Mouse (Mus musculus) CH12.LX (cell line): Measurements from ENCODE around the gene B3glct. TPM values are rescaled to one million over a fixed set of nuclear protein-coding genes. Genes with fewer than 3 reads are reported as not detected.

Experiments used
- DNase-seq: peaks from one replicate; pipeline ENCODE4 v3.0.0-alpha.2; 2013; ENCODE audit errors: extremely low read depth
- H3K27ac ChIP-seq: 2 replicates; pipeline ENCODE4 v1.5.1; 2012; ENCODE audit warnings: low read depth, mild to moderate bottlenecking, control low read depth, moderate library complexity; ENCODE audit not compliant: insufficient read depth
- H3K27me3 ChIP-seq: replicated peaks from 2 replicates; pipeline ENCODE3; 2012; ENCODE audit warnings: inconsistent platforms
- H3K36me3 ChIP-seq, 2 experiments: replicated peaks in 1 of 2; 2 replicates each; pipeline versions ENCODE3 to v1.6.1; 2012; ENCODE audit warnings: inconsistent platforms in 1 of 2, low read length in 1 of 2, mild to moderate bottlenecking in 1 of 2, mixed read lengths in 1 of 2, moderate library complexity in 1 of 2; ENCODE audit not compliant: control insufficient read depth in 1 of 2, insufficient read depth in 1 of 2
- H3K4me1 ChIP-seq, 2 experiments: 2 replicates each; pipeline ENCODE4 v1.6.1; 2012; ENCODE audit warnings: inconsistent platforms in 1 of 2, moderate library complexity in 1 of 2; ENCODE audit not compliant: insufficient read depth in 2 of 2, control insufficient read depth in 1 of 2
- H3K4me2 ChIP-seq: 2 replicates; pipeline ENCODE4 v1.6.1; 2012; ENCODE audit warnings: low read depth, mild to moderate bottlenecking, control low read depth; ENCODE audit not compliant: poor library complexity, insufficient read depth, severe bottlenecking
- H3K4me3 ChIP-seq, 3 experiments: fragments of 150-350 bp in 1 of 3; sonication (generic) in 1 of 3; replicated peaks in 1 of 3; 2 replicates each; pipeline versions ENCODE3 to v1.5.1; 2011 to 2012; ENCODE audit warnings: low read depth in 2 of 3, low read length in 2 of 3, mild to moderate bottlenecking in 2 of 3, moderate library complexity in 2 of 3, control low read depth in 1 of 3, improper control_type of control experiment in 1 of 3, inconsistent platforms in 1 of 3, mixed read lengths in 1 of 3; ENCODE audit not compliant: poor library complexity in 1 of 3
- H3K79me2 ChIP-seq: replicated peaks from 2 replicates; pipeline ENCODE4 v1.6.1; 2012; ENCODE audit warnings: mild to moderate bottlenecking, moderate library complexity; ENCODE audit not compliant: control insufficient read depth, poor library complexity, insufficient read depth, severe bottlenecking; ENCODE audit errors: extremely low read depth
- H3K9ac ChIP-seq: 2 replicates; pipeline ENCODE4 v1.6.1; 2012; ENCODE audit warnings: low read depth, mild to moderate bottlenecking, control low read depth, moderate library complexity; ENCODE audit not compliant: insufficient read depth
- H3K9me3 ChIP-seq: replicated peaks from 2 replicates; pipeline ENCODE3; 2012; ENCODE audit warnings: low read length, inconsistent platforms, mixed read lengths
- BHLHE40 ChIP-seq: IDR thresholded peaks from 2 replicates; pipeline ENCODE4 v1.6.1; 2011; ENCODE audit warnings: mild to moderate bottlenecking, low read depth, low read length, improper control_type of control experiment
- CHD1 ChIP-seq: IDR thresholded peaks from 2 replicates; pipeline ENCODE4 v1.6.1; 2012; ENCODE audit warnings: low read depth, low read length, improper control_type of control experiment, inconsistent platforms
- CHD2 ChIP-seq: IDR thresholded peaks from 2 replicates; pipeline ENCODE4 v1.6.1; 2011; ENCODE audit warnings: low read length, improper control_type of control experiment
- CTCF ChIP-seq, 2 experiments: IDR thresholded peaks in 1 of 2; conservative IDR thresholded peaks in 1 of 2; 2 replicates each; pipeline ENCODE4 v1.5.1; 2011 to 2012; ENCODE audit warnings: low read depth in 2 of 2, low read length in 2 of 2, improper control_type of control experiment in 1 of 2, inconsistent platforms in 1 of 2, mild to moderate bottlenecking in 1 of 2, moderate library complexity in 1 of 2
- E2F4 ChIP-seq: IDR thresholded peaks from 2 replicates; pipeline ENCODE4 v1.6.1; 2011; ENCODE audit warnings: low read depth, low read length, improper control_type of control experiment; ENCODE audit not compliant: insufficient replicate concordance
- ETS1 ChIP-seq: conservative IDR thresholded peaks from 2 replicates; pipeline ENCODE4 v1.6.1; 2012; ENCODE audit warnings: low read depth, mild to moderate bottlenecking, inconsistent platforms, low read length, improper control_type of control experiment, moderate library complexity
- GABPA ChIP-seq: IDR thresholded peaks from 2 replicates; pipeline ENCODE4 v1.6.1; 2012; ENCODE audit warnings: low read depth, low read length, improper control_type of control experiment, inconsistent platforms; ENCODE audit not compliant: insufficient replicate concordance
- HCFC1 ChIP-seq: IDR thresholded peaks from 2 replicates; pipeline ENCODE4 v1.6.1; 2012; ENCODE audit warnings: low read depth, mild to moderate bottlenecking, inconsistent platforms, low read length, improper control_type of control experiment
- JUN ChIP-seq: IDR thresholded peaks from 2 replicates; pipeline ENCODE4 v1.6.1; 2011; ENCODE audit warnings: low read depth, mild to moderate bottlenecking, low read length, improper control_type of control experiment, moderate library complexity; ENCODE audit not compliant: insufficient read depth
- JUND ChIP-seq: conservative IDR thresholded peaks from 2 replicates; pipeline ENCODE4 v1.6.1; 2011; ENCODE audit warnings: low read depth, low read length, improper control_type of control experiment
- KAT2A ChIP-seq: IDR thresholded peaks from 2 replicates; pipeline ENCODE4 v1.6.1; 2012; ENCODE audit warnings: low read length, improper control_type of control experiment, inconsistent platforms; ENCODE audit not compliant: insufficient replicate concordance
- MAFK ChIP-seq: IDR thresholded peaks from 2 replicates; pipeline ENCODE4 v1.6.1; 2011; ENCODE audit warnings: low read length, improper control_type of control experiment; ENCODE audit not compliant: insufficient replicate concordance
- MAX ChIP-seq: IDR thresholded peaks from 2 replicates; pipeline ENCODE4 v1.6.1; 2011; ENCODE audit warnings: low read length, improper control_type of control experiment
- MEF2A ChIP-seq: IDR thresholded peaks from 2 replicates; pipeline ENCODE4 v1.6.1; 2014; ENCODE audit warnings: low read depth, mild to moderate bottlenecking, inconsistent platforms, low read length, improper control_type of control experiment, borderline replicate concordance
- MXI1 ChIP-seq: IDR thresholded peaks from 2 replicates; pipeline ENCODE4 v1.6.1; 2011; ENCODE audit warnings: mild to moderate bottlenecking, low read depth, low read length, improper control_type of control experiment
- MYC ChIP-seq: IDR thresholded peaks from 2 replicates; pipeline ENCODE4 v1.6.1; 2011; ENCODE audit warnings: low read depth, mild to moderate bottlenecking, improper control_type of control experiment, low read length
- POLR2A ChIP-seq: IDR thresholded peaks from 2 replicates; pipeline ENCODE4 v1.6.1; 2011; ENCODE audit warnings: low read depth, mild to moderate bottlenecking, improper control_type of control experiment, low read length
- RAD21 ChIP-seq: IDR thresholded peaks from 2 replicates; pipeline ENCODE4 v1.6.1; 2011; ENCODE audit warnings: low read depth, mild to moderate bottlenecking, low read length, improper control_type of control experiment, moderate library complexity
- SIN3A ChIP-seq: IDR thresholded peaks from 2 replicates; pipeline ENCODE4 v1.6.1; 2012; ENCODE audit warnings: low read length, improper control_type of control experiment, inconsistent platforms
- SMC3 ChIP-seq: IDR thresholded peaks from 2 replicates; pipeline ENCODE4 v1.6.1; 2011; ENCODE audit warnings: low read depth, low read length, improper control_type of control experiment
- TBP ChIP-seq: conservative IDR thresholded peaks from 2 replicates; pipeline ENCODE4 v1.6.1; 2011; ENCODE audit warnings: low read depth, low read length, improper control_type of control experiment
- TCF12 ChIP-seq: IDR thresholded peaks from 2 replicates; pipeline ENCODE4 v1.6.1; 2014; ENCODE audit warnings: low read depth, mild to moderate bottlenecking, inconsistent platforms, low read length, improper control_type of control experiment
- USF2 ChIP-seq: conservative IDR thresholded peaks from 2 replicates; pipeline ENCODE4 v1.6.1; 2011; ENCODE audit warnings: low read depth, low read length, improper control_type of control experiment
- ZC3H11A ChIP-seq: IDR thresholded peaks from 2 replicates; pipeline ENCODE4 v1.6.1; 2012; ENCODE audit warnings: low read depth, mild to moderate bottlenecking, inconsistent platforms, low read length, improper control_type of control experiment
- ZMIZ1 ChIP-seq: IDR thresholded peaks from 2 replicates; pipeline ENCODE4 v1.6.1; 2012; ENCODE audit warnings: low read depth, mild to moderate bottlenecking, inconsistent platforms, low read length, improper control_type of control experiment
- ZNF384 ChIP-seq: IDR thresholded peaks from 2 replicates; pipeline ENCODE4 v1.6.1; 2012; ENCODE audit warnings: low read depth, low read length, improper control_type of control experiment, inconsistent platforms
- dilution Hi-C: fragments of 300-500 bp; cut with MboI; formaldehyde crosslinking; loops from 2 replicates; pipeline ENCODE4 v1.14.3; 2020; ENCODE audit warnings: low sequenced_read_pairs; ENCODE audit not compliant: extremely low pct_unique_long_range_greater_than_20kb, extremely low pct_ligation_motif_present
- in situ Hi-C: fragments of 300-500 bp; cut with MboI; formaldehyde crosslinking; loops from 3 replicates; pipeline ENCODE4 v1.14.3; 2019; ENCODE audit warnings: low sequenced_read_pairs, low pct_ligation_motif_present, low pct_unique_long_range_greater_than_20kb, mixed read lengths
- polyA plus RNA-seq: library from polyadenylated mRNA; unstranded; fragments of >175 nt; gene quantifications from 2 replicates; pipeline ENCODE4 v1.2.1, GENCODE M21; 2012; ENCODE audit warnings: low read depth; ENCODE audit not compliant: insufficient read length
- total RNA-seq, 2 experiments: library from RNA; depleted of rRNA; stranded (reverse); fragments of 300-350 nt in 1 of 2; fragments of >200 nt in 1 of 2; gene quantifications; 2 replicates each; pipeline ENCODE4 v1.2.3; 2012 to 2014

B3glct gene
- total and polyA plus RNA-seq, 3 experiments, result 0.38 to 2.1 (median 1.3) TPM

GRCm38 (mm10) chr5:149790087-149790486 lies 112.1 kb downstream of the B3glct start:
- no peaks in the 10 kb centered on the region for H3K79me2 ChIP-seq
- in situ Hi-C loops, result no loop called here

GRCm38 (mm10) chr5:149810071-149810470 lies 132.0 kb downstream of the B3glct start:
- TF ChIP-seq MYC (no peak), HCFC1 (no peak), POLR2A (no peak), CTCF (conservative IDR thresholded peaks at IDR 0.05 in 1 of 2, IDR thresholded peaks at IDR 0.05 in 1 of 2; ENCODE audit: low read depth in 2 of 2, low read length in 2 of 2) (no peak), MXI1 (no peak), CHD2 (no peak), ZNF384 (no peak), SMC3 (no peak), KAT2A (no peak), ZMIZ1 (no peak), TCF12 (no peak), MAFK (no peak), TBP (no peak), SIN3A (no peak), JUN (no peak), MAX (no peak)
- no peak overlapping the region for H3K4me3 ChIP-seq
- H3K36me3 ChIP-seq, result no peaks in the 10 kb centered on the region
- in situ Hi-C loops (no loop called here), dilution Hi-C loops (no loop called here)
- no peaks in the 10 kb centered on the region for H3K79me2 ChIP-seq
- H3K27ac ChIP-seq, result no peak overlapping the region
- peaks cover 44% of the 10 kb centered on the region for H3K9me3 ChIP-seq
- H3K4me2 ChIP-seq, result no peak overlapping the region
- no peaks in the 10 kb centered on the region for H3K27me3 ChIP-seq
- no peaks in the 10 kb centered on the region for H3K4me1 ChIP-seq
- H3K9ac ChIP-seq, result no peak overlapping the region
- DNase-seq, result no peak

More at GRCm38 (mm10) chr5:149790087-149790486, 112.1 kb downstream of the B3glct start:
- Histone ChIP-seq H3K4me3 (no peak overlapping the region), H3K9me3 (peaks cover 48% of the 10 kb centered on the region), H3K4me2 (no peak overlapping the region), H3K36me3 (no peaks in the 10 kb centered on the region), H3K27ac (no peak overlapping the region), H3K9ac (no peak overlapping the region), H3K4me1 (no peaks in the 10 kb centered on the region), H3K27me3 (no peaks in the 10 kb centered on the region)
- no peak for TF ChIP-seq ZMIZ1
- no peak for TF ChIP-seq ETS1
- TF ChIP-seq ZC3H11A, result no peak
- no peak for TF ChIP-seq E2F4
- no peak for TF ChIP-seq USF2
- TF ChIP-seq POLR2A, result no peak
- TF ChIP-seq SIN3A, result no peak
- no peak for TF ChIP-seq MXI1
- no peak for TF ChIP-seq KAT2A
- no peak for TF ChIP-seq MAFK
- no peak for TF ChIP-seq CHD1
- no peak for TF ChIP-seq MEF2A
- no peak for TF ChIP-seq ZNF384
- no peak for TF ChIP-seq JUND
- TF ChIP-seq GABPA, result no peak
- TF ChIP-seq RAD21, result no peak
- TF ChIP-seq BHLHE40, result no peak
- dilution Hi-C loops, result no loop called here
- DNase-seq, result no peak
